Mouse (Mus musculus): Measurements from ENCODE around the gene Shisa4. TPM values are rescaled to one million over a fixed set of nuclear protein-coding genes. Genes with fewer than 3 reads are reported as not detected.

Shisa4 gene
- polyA plus RNA-seq, 1 experiment from 2014 or later: 80.9 TPM

GRCm38 (mm10) chr1:135344026-135344425, 31.0 kb downstream of the Shisa4 start:
- in situ Hi-C loops (cut with MboI; ENCODE audit: low pct_unique_long_range_greater_than_20kb): no loop called here
- ATAC-seq: no peak
- no peaks in the 10 kb centered on the region for H3K27me3 ChIP-seq
- DNase-seq (ENCODE audit: low read depth, low spot score): no peak
- no peak for TF ChIP-seq CTCF (IDR thresholded peaks at IDR 0.05)
- ChIA-PET POLR2A (no interaction called here), CTCF (no interaction called here)

GRCm38 (mm10) chr1:135341947-135342346, 33.1 kb downstream of the Shisa4 start:
- ChIA-PET POLR2A (interaction anchor here (0.5 to 1.7 kb wide), 2 partner anchors 11 to 418 kb away, joined by 3 to 4 read pairs; no protein-coding TSS in a partner anchor), CTCF (no interaction called here)
- in situ Hi-C loops (cut with MboI; ENCODE audit: low pct_unique_long_range_greater_than_20kb): no loop called here
- no peak for TF ChIP-seq CTCF (IDR thresholded peaks at IDR 0.05)
- no peaks in the 10 kb centered on the region for H3K27me3 ChIP-seq
- DNase-seq (ENCODE audit: low read depth, low spot score): no peak
- ATAC-seq: no peak

GRCm38 (mm10) chr1:135330578-135330977, 44.5 kb downstream of the Shisa4 start:
- ChIA-PET POLR2A (interaction anchor here (0.9 to 1.6 kb wide), 2 partner anchors 10 to 18 kb away, joined by 4 to 5 read pairs; no protein-coding TSS in a partner anchor), CTCF (no interaction called here)
- DNase-seq (ENCODE audit: low read depth, low spot score) (no peak), ATAC-seq (no peak)
- H3K27me3 ChIP-seq: no peaks in the 10 kb centered on the region
- no peak for TF ChIP-seq CTCF (IDR thresholded peaks at IDR 0.05)
- in situ Hi-C loops (cut with MboI; ENCODE audit: low pct_unique_long_range_greater_than_20kb): no loop called here

- TF ChIP-seq CTCF (IDR thresholded peaks at IDR 0.05): no peak
- POLR2A ChIA-PET: no interaction called here
These were observed 46.7 kb downstream of the Shisa4 start for GRCm38 (mm10) chr1:135328368-135328767.

GRCm38 (mm10) chr1:135325934-135326333, 49.1 kb downstream of the Shisa4 start:
- DNase-seq (ENCODE audit: low read depth, low spot score) (no peak), ATAC-seq (no peak)
- ChIA-PET POLR2A (no interaction called here), CTCF (no interaction called here)
- no peak for TF ChIP-seq CTCF (IDR thresholded peaks at IDR 0.05)
- H3K27me3 ChIP-seq: no peaks in the 10 kb centered on the region
- in situ Hi-C loops (cut with MboI; ENCODE audit: low pct_unique_long_range_greater_than_20kb): no loop called here

More at GRCm38 (mm10) chr1:135328368-135328767, 46.7 kb downstream of the Shisa4 start:
- H3K27me3 ChIP-seq: no peaks in the 10 kb centered on the region
- DNase-seq (ENCODE audit: low read depth, low spot score) (no peak), ATAC-seq (no peak)
- in situ Hi-C loops (cut with MboI; ENCODE audit: low pct_unique_long_range_greater_than_20kb): no loop called here
- CTCF ChIA-PET: no interaction called here

GRCm38 (mm10) chr1:135324571-135324970, 50.5 kb downstream of the Shisa4 start, which contains the start of gene Lmod1:
Gene Lmod1 (plus strand): TSS chr1:135324807.
- CTCF ChIA-PET: no interaction called here
- DNase-seq (ENCODE audit: low read depth, low spot score) (no peak), ATAC-seq (peak; percentile 80)
- no peaks in the 10 kb centered on the region for H3K27me3 ChIP-seq
- POLR2A ChIA-PET: interaction anchor here (1.0 to 1.1 kb wide), 3 partner anchors 12 to 14 kb away, joined by 3 read pairs; no protein-coding TSS in a partner anchor
- in situ Hi-C loops (cut with MboI; ENCODE audit: low pct_unique_long_range_greater_than_20kb): no loop called here
- no peak for TF ChIP-seq CTCF (IDR thresholded peaks at IDR 0.05)

- no peak for TF ChIP-seq CTCF (IDR thresholded peaks at IDR 0.05)
- CTCF ChIA-PET: no interaction called here
- in situ Hi-C loops (cut with MboI; ENCODE audit: low pct_unique_long_range_greater_than_20kb): no loop called here
- no peaks in the 10 kb centered on the region for H3K27me3 ChIP-seq
- DNase-seq (ENCODE audit: low read depth, low spot score) (no peak), ATAC-seq (no peak)
- POLR2A ChIA-PET: no interaction called here
These were observed 51.6 kb downstream of the Shisa4 start for GRCm38 (mm10) chr1:135323367-135323901.

Other genes starting within 250 kb of the Shisa4 start
- gene Ptpn7, start 242.5 kb downstream of the Shisa4 start, polyA plus RNA-seq (2021): 0.19 TPM
- gene Arl8a, start 228.4 kb downstream of the Shisa4 start, polyA plus RNA-seq (2021): 111 TPM
- gene Gpr37l1, start 207.6 kb downstream of the Shisa4 start, polyA plus RNA-seq (2021): 0.04 TPM
- 27.3 TPM for gene Elf3, start 116.7 kb downstream of the Shisa4 start, polyA plus RNA-seq (2021)
- 60.8 TPM for gene Rnpep, start 91.2 kb downstream of the Shisa4 start, polyA plus RNA-seq (2021)
- 199 TPM for gene Timm17a, start 61.5 kb downstream of the Shisa4 start, polyA plus RNA-seq (2021)
- gene Lmod1, start 50.4 kb downstream of the Shisa4 start, polyA plus RNA-seq (2021): 2.1 TPM
- 97.1 TPM for gene Ipo9, start 55.3 kb upstream of the Shisa4 start, polyA plus RNA-seq (2021)
- gene Nav1, start 232.1 kb upstream of the Shisa4 start, polyA plus RNA-seq (2021): 22.1 TPM

Measured in Patski (cell line).